Mouse (Mus musculus) intestine, embryonic 14.5 days (tissue): ENCODE measurements at regions not wholly inside any gene's neighbourhood (a gene's known extent, or its start where the extent isn't known, plus 50 kb on each side); places are given as distances from the start of the nearest gene placed in this dataset.

ENCODE experiments used
- ATAC-seq: fragments of 200-750 bp; cut with Nextera tagmentation; replicated peaks from 2 replicates; pipeline ENCODE4 v1.8.0; 2017; ENCODE audit warnings: low read depth, moderate number of reproducible peaks, moderate TSS enrichment, moderate library complexity; ENCODE audit not compliant: low FRiP score, low TSS enrichment
- DNase-seq: peaks from one replicate; pipeline ENCODE4 v3.0.0-alpha.2; 2018; ENCODE audit warnings: low spot score
- H3K27ac ChIP-seq: fragments of 300-500 bp; sonication (generic); 2 replicates; pipeline ENCODE4 v1.5.1; 2014; ENCODE audit warnings: low read depth, mild to moderate bottlenecking, control low read depth
- H3K27me3 ChIP-seq: fragments of 300-500 bp; sonication (generic); replicated peaks from 2 replicates; pipeline ENCODE4 v1.6.1; 2014; ENCODE audit warnings: low read length, control low read depth; ENCODE audit not compliant: control insufficient read depth, insufficient read depth
- H3K36me3 ChIP-seq: fragments of 300-500 bp; sonication (generic); 2 replicates; pipeline ENCODE4 v1.6.1; 2014; ENCODE audit warnings: low read length, control low read depth; ENCODE audit not compliant: control insufficient read depth, insufficient read depth
- H3K4me1 ChIP-seq: fragments of 300-500 bp; sonication (generic); replicated peaks from 2 replicates; pipeline ENCODE4 v1.6.1; 2014; ENCODE audit warnings: low read length, control low read depth, mixed read lengths; ENCODE audit not compliant: control insufficient read depth, insufficient read depth
- H3K4me2 ChIP-seq: fragments of 300-500 bp; sonication (generic); 2 replicates; pipeline ENCODE4 v1.6.1; 2014; ENCODE audit warnings: low read length
- H3K4me3 ChIP-seq: fragments of 300-500 bp; sonication (generic); 2 replicates; pipeline ENCODE4 v1.5.1; 2014; ENCODE audit warnings: low read depth, low read length, control low read depth, mixed read lengths
- H3K9ac ChIP-seq: fragments of 300-500 bp; sonication (generic); 2 replicates; pipeline ENCODE4 v1.6.1; 2014; ENCODE audit warnings: mild to moderate bottlenecking, low read length
- H3K9me3 ChIP-seq: fragments of 300-500 bp; sonication (generic); 2 replicates; pipeline ENCODE4 v1.6.1; 2016; ENCODE audit warnings: low read length, control low read depth; ENCODE audit not compliant: control insufficient read depth
- WGBS: fragments of 180-500 bp; shearing (Covaris S2); extraction: QIAGEN DNeasy Blood & Tissue Kit; methylation state at CpG from one replicate; pipeline ENCODE4 v1.1.7; 2014; 5-methylcytosine and 5-hydroxymethylcytosine counted together

DNA sequence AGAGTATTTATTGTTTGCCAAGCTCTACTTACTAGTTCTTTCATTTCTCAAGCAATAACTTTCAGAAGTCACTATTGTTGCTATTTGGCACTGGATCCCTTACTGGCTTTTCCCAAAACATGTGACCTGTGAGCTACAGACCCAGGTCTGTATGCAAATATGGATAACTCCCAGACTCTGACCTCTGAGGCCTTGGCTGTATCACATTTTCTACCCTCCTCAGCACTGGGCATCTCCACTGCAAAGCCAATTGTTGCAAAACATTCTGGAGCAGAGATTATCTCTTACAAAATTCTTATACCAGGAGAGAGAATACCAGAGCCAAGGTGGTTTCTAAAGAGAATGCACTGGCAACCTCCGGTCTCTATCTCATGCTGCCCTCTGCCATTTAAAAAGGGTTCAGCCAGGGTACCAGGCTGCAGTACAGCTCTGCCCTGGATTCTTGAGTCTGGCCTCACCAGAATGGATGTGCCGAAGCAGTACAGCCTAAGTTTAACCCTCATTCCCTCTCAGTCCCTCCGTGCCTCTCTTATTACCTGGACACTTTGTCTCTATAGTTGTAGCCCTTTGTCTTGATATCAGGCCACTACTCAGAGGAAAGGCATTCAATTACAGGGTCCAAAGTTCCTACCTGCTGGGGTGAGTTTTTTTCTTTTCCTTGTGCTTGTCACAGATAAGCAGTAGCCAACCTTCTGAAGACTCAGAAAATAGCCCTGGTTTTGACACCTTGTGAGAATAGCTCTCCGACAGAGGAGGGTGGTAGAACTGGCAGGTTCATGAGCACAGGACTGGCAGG is 101.2 kb upstream of the Vwc2 start:
- Histone ChIP-seq H3K9me3 (no peaks in the 10 kb centered on the region), H3K4me2 (no peak overlapping the region), H3K36me3 (no peaks in the 10 kb centered on the region), H3K4me1 (no peaks in the 10 kb centered on the region), H3K27me3 (no peaks in the 10 kb centered on the region), H3K4me3 (no peak overlapping the region), H3K27ac (no peak overlapping the region), H3K9ac (no peak overlapping the region)
- WGBS, result 82% methylated on average over 4 of the region's 4 CpGs
- DNase-seq, result no peak
- peak; percentile 89 for ATAC-seq

DNA sequence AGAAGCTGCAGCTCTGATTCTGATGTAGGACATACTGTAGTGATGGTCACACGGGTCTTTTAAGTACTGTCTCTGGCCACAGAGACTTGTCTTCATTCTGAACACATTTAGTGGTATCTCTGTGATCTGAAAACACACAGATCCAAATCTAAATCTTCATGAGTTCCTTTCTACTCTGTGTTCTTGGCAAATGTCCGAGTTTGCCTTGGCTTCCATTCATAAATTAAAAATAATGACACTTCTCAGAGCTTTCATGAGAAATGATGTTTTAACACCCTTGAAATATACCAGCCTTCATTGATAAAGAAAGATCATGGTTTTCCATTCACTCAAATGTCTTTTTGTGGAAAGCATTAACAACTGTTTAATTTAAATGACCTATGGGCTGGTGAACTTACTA is 100.4 kb upstream of the Vwc2 start:
- DNase-seq (no peak), ATAC-seq (no peak)
- Histone ChIP-seq H3K4me3 (no peak overlapping the region), H3K9me3 (no peaks in the 10 kb centered on the region), H3K4me2 (no peak overlapping the region), H3K4me1 (no peaks in the 10 kb centered on the region), H3K27ac (no peak overlapping the region), H3K27me3 (no peaks in the 10 kb centered on the region), H3K9ac (no peak overlapping the region), H3K36me3 (no peaks in the 10 kb centered on the region)
- 56% methylated on average over 2 of the region's 2 CpGs for WGBS

DNA sequence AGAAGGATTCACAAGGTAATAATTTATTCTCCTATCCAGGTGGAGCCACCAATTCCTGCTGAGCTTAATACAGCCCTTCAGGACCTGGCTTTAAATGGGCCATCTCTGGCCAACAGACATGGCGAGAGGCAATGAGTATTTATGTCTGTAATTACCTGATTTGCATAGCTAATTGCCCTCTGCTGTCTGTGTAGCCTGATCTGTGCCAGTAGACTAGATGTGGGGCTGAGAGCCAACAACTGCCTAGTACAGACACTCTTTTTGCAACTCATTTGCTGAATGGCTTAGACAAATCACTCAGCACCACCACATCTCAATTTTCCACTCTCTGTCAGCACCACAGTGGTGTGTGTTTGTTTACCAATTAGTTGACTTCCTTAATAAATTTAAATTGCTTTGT is 99.9 kb upstream of the Vwc2 start:
- no peak overlapping the region for H3K9ac ChIP-seq
- DNase-seq, result no peak
- no peak overlapping the region for H3K4me2 ChIP-seq
- H3K27ac ChIP-seq, result no peak overlapping the region
- no peaks in the 10 kb centered on the region for H3K36me3 ChIP-seq
- 63% methylated on average over 1 of the region's 1 CpGs for WGBS
- no peaks in the 10 kb centered on the region for H3K27me3 ChIP-seq
- H3K4me1 ChIP-seq, result no peaks in the 10 kb centered on the region
- no peak for ATAC-seq
- no peaks in the 10 kb centered on the region for H3K9me3 ChIP-seq
- H3K4me3 ChIP-seq, result no peak overlapping the region

DNA sequence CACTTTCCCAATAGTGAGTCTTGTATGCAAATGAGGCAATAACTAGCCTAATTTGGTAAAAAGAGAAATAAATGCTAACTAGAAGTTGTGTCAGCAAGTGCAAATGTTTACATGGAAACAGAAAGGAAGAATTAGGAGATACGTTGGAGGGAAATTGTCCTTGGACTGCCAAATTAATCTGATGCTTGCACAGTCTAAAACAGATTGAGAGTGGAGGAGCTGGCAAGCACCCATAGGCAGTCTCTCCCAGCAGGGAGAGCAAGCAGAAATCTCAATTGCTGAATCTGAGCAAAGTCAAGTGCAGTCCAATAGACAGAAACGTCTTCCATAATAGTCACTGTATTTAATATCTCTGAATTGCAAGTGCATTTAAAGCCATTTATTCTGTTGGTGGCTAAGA is 99.5 kb upstream of the Vwc2 start:
- Histone ChIP-seq H3K9me3 (no peaks in the 10 kb centered on the region), H3K9ac (no peak overlapping the region), H3K27me3 (no peaks in the 10 kb centered on the region), H3K36me3 (no peaks in the 10 kb centered on the region), H3K4me2 (no peak overlapping the region), H3K4me1 (no peaks in the 10 kb centered on the region), H3K27ac (no peak overlapping the region), H3K4me3 (no peak overlapping the region)
- DNase-seq, result no peak
- ATAC-seq, result no peak
- 79% methylated on average over 2 of the region's 2 CpGs for WGBS

DNA sequence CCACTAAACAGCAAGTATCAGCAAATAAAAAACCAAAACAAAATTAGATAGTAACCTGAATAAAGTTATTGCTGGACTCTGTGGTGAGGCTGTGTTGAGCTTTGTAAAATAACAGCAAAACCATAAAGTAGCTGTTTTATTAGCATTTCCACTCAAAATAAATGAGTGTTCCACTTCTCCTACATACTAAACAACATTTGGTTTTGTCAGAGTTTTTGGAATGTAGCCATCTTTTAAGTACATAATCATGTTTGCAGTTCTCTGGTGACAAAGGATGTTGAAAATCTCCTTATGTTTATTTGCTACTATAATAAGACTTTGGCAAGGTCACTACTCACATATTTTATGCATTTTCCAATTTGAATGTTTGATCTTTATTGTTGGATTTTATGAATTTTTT is 85.2 kb upstream of the Vwc2 start:
- Histone ChIP-seq H3K9me3 (no peaks in the 10 kb centered on the region), H3K27ac (no peak overlapping the region), H3K27me3 (no peaks in the 10 kb centered on the region), H3K9ac (no peak overlapping the region), H3K4me3 (no peak overlapping the region), H3K4me1 (no peaks in the 10 kb centered on the region), H3K4me2 (no peak overlapping the region), H3K36me3 (no peaks in the 10 kb centered on the region)
- ATAC-seq (no peak), DNase-seq (no peak)
